Mouse (Mus musculus): ENCODE results near the gene Slc45a2. TPM values are rescaled to one million over a fixed set of nuclear protein-coding genes. Genes with fewer than 3 reads are reported as not detected.

The Slc45a2 gene
- 0.15 and 0.20 TPM in 2 replicates for polyA plus RNA-seq (2014; fragmentation: Nextera tagmentation; extraction: Ambion mirVana)

GRCm38 (mm10) chr15:11000421-11000820 is at the start of gene Slc45a2:
Gene Slc45a2, plus strand, starts transcription at chr15:11000721.
- no peak for DNase-seq (ENCODE audit: low spot score)

DNA sequence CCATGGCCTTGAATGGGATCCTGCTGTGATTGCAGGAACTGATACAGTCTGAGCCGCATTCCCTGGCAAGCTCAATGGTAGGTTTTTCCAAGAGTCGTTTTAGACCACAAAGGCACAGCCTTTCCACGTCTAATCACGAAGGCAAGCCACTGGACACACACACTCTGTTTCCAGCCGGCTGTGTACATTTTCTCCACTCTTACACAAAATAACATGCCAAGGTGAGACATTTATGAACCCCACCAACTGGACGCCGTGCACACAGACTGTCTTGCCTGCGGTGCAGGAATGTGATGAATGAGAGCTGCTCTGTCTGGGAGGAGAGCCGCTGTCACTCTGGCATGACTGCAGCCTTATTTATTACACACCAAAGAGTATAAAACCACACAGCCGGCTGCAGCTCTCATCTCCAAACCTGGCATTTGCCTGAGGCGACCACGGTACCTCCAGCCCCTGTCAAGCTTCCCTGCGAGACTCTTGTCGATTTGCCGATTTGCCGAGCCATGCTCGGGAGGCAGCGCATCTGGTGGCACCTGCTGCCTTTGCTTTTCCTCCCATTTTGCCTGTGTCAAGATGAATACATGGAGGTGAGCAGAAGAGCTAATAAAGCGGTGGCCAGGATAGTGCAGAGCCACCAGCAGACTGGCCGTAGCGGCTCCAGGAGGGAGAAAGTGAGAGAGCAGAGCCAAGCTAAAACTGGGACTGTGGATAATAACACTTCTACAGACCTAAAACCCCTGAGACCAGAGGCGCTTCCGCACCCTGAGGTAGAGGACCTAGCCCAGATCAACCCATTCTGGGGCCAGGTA is 48.4 kb upstream of the Slc45a2 start, which contains the start of gene C1qtnf3:
Gene C1qtnf3, plus strand, starts transcription at position 382 of the 809 bp plus-strand sequence.
- DNase-seq (ENCODE audit: low spot score) (no peak), ATAC-seq (replicated peaks; ENCODE audit: low FRiP score) (no peak)
- Histone ChIP-seq H3K4me1 (replicated peaks; ENCODE audit: control insufficient read depth, insufficient read depth, low read length) (no peaks in the 10 kb centered on the region), H3K4me2 (ENCODE audit: low read depth, low read length, severe bottlenecking) (no peak within 1 kb of the TSS), H3K4me3 (ENCODE audit: low read depth, low read length) (no peak within 1 kb of the TSS), H3K27me3 (ENCODE audit: control insufficient read depth, insufficient read depth, low read length) (no peaks in the 10 kb centered on the region), H3K9ac (ENCODE audit: low read length) (no peak within 1 kb of the TSS), H3K27ac (ENCODE audit: low read depth, low read length) (no peak within 1 kb of the TSS), H3K9me3 (ENCODE audit: control insufficient read depth, low read length) (no peaks in the 10 kb centered on the region), H3K36me3 (ENCODE audit: control insufficient read depth, insufficient read depth, low read length) (no peaks in the 10 kb centered on the region)
- WGBS = 85% methylated on average over 23 of the region's 23 CpGs

More at GRCm38 (mm10) chr15:11000421-11000820, at the start of gene Slc45a2:
- ATAC-seq (replicated peaks; ENCODE audit: low FRiP score) = no peak
- Histone ChIP-seq H3K36me3 (ENCODE audit: control insufficient read depth, insufficient read depth, low read length) (no peaks in the 10 kb centered on the region), H3K9ac (ENCODE audit: low read length) (no peak within 1 kb of the TSS), H3K27me3 (ENCODE audit: control insufficient read depth, insufficient read depth, low read length) (no peaks in the 10 kb centered on the region), H3K4me1 (replicated peaks; ENCODE audit: control insufficient read depth, insufficient read depth, low read length) (no peaks in the 10 kb centered on the region), H3K4me2 (ENCODE audit: low read depth, low read length, severe bottlenecking) (no peak within 1 kb of the TSS), H3K4me3 (ENCODE audit: low read depth, low read length) (no peak within 1 kb of the TSS), H3K27ac (ENCODE audit: low read depth, low read length) (no peak within 1 kb of the TSS), H3K9me3 (ENCODE audit: control insufficient read depth, low read length) (no peaks in the 10 kb centered on the region)
- WGBS = 52% methylated on average over 7 of the region's 7 CpGs

DNA sequence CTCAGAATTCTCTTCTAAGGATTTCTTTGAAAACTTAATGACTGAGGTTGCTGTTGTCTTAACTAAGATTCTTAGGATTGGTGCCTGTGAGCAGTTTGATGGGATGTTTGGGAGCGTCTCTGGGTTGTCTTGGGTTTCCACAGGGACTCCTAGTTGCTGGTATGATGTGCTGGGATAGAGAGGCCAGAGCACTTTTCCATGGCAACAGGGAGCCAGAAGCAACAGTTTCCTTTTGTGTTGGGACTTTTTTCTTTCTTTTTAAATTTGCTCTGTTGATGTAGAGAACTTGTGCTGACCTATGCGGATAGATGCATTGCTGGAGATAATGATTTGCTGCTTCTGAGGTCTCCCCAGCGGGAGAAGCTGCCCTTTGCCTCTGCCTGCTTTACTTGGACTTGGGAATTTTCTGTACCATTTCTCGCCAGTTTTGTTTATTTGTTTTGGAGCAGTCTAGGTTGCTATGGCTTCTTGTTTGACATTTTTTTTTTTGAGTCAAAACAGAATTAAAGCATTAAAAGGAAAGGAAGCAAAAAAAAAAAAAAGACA is 47.7 kb upstream of the Slc45a2 start:
- H3K36me3 ChIP-seq (ENCODE audit: control insufficient read depth, insufficient read depth, low read length) = no peaks in the 10 kb centered on the region
- H3K4me2 ChIP-seq (ENCODE audit: low read depth, low read length, severe bottlenecking) = no peak overlapping the region
- H3K4me1 ChIP-seq (replicated peaks; ENCODE audit: control insufficient read depth, insufficient read depth, low read length) = no peaks in the 10 kb centered on the region
- H3K4me3 ChIP-seq (ENCODE audit: low read depth, low read length) = no peak overlapping the region
- ATAC-seq (replicated peaks; ENCODE audit: low FRiP score) = no peak
- DNase-seq (ENCODE audit: low spot score) = no peak
- H3K9ac ChIP-seq (ENCODE audit: low read length) = no peak overlapping the region
- no peaks in the 10 kb centered on the region for H3K9me3 ChIP-seq (ENCODE audit: control insufficient read depth, low read length)
- no peak overlapping the region for H3K27ac ChIP-seq (ENCODE audit: low read depth, low read length)
- WGBS = 63% methylated on average over 4 of the region's 4 CpGs
- no peaks in the 10 kb centered on the region for H3K27me3 ChIP-seq (ENCODE audit: control insufficient read depth, insufficient read depth, low read length)

DNA sequence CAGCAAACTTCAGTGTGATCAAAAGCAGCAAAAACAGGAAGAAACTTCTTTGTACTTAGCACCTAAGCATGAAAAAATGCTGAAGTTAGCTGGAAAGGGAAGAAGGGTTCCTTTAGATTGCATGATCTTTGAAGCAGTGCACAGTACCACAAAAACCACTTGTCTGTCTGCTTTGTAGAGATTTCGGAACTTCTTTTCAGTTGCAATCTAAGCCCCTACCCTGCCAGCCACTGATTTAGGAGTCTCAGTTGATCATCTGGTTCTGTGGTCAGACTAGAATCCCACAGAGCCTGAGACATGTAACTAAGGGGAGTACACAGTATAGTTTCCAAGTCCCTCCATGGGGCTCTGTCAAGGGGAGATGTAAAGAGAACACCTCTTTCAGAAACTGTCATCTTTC is 47.1 kb upstream of the Slc45a2 start:
- no peaks in the 10 kb centered on the region for H3K27me3 ChIP-seq (ENCODE audit: control insufficient read depth, insufficient read depth, low read length)
- no peaks in the 10 kb centered on the region for H3K4me1 ChIP-seq (replicated peaks; ENCODE audit: control insufficient read depth, insufficient read depth, low read length)
- H3K9me3 ChIP-seq (ENCODE audit: control insufficient read depth, low read length) = no peaks in the 10 kb centered on the region
- no peak overlapping the region for H3K27ac ChIP-seq (ENCODE audit: low read depth, low read length)
- H3K4me3 ChIP-seq (ENCODE audit: low read depth, low read length) = no peak overlapping the region
- no peak overlapping the region for H3K4me2 ChIP-seq (ENCODE audit: low read depth, low read length, severe bottlenecking)
- H3K36me3 ChIP-seq (ENCODE audit: control insufficient read depth, insufficient read depth, low read length) = no peaks in the 10 kb centered on the region
- 84% methylated on average over 1 of the region's 1 CpGs for WGBS
- ATAC-seq (replicated peaks; ENCODE audit: low FRiP score) (no peak), DNase-seq (ENCODE audit: low spot score) (no peak)
- H3K9ac ChIP-seq (ENCODE audit: low read length) = no peak overlapping the region

DNA sequence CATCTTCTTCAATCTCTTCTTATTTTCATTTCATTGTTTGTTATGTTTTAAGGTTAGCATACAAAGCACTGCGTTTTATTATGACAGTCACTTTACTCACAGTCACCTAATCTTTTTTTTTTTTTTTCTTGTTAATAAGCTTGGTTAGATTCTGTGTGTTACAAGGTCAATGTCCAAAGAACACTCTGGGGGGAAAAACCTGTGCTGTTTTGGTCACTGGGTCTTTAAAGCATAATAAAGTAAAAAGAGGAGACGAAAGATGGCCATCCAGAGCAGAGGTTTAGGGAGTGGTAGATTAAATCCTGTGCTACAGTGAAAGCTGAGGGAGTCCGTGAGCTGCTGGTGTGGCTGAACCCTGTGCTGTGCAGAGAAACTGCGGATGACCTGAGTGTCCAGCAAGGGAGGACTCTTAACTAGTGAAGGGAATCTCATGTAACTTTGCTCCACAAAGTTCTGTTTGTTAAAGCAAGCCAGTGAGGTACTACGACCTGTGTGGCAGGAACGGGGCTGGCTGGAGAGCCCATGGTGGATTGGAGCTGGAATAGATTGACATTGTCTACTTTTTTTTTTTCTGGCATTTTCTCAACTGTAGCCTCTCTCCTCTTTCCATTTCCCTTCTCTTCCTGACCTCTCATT is 46.0 kb upstream of the Slc45a2 start:
- H3K4me2 ChIP-seq (ENCODE audit: low read depth, low read length, severe bottlenecking) = no peak overlapping the region
- no peaks in the 10 kb centered on the region for H3K27me3 ChIP-seq (ENCODE audit: control insufficient read depth, insufficient read depth, low read length)
- no peaks in the 10 kb centered on the region for H3K4me1 ChIP-seq (replicated peaks; ENCODE audit: control insufficient read depth, insufficient read depth, low read length)
- no peak overlapping the region for H3K9ac ChIP-seq (ENCODE audit: low read length)
- no peaks in the 10 kb centered on the region for H3K9me3 ChIP-seq (ENCODE audit: control insufficient read depth, low read length)
- 87% methylated on average over 6 of the region's 6 CpGs for WGBS
- no peaks in the 10 kb centered on the region for H3K36me3 ChIP-seq (ENCODE audit: control insufficient read depth, insufficient read depth, low read length)
- H3K27ac ChIP-seq (ENCODE audit: low read depth, low read length) = no peak overlapping the region
- ATAC-seq (replicated peaks; ENCODE audit: low FRiP score) = no peak
- no peak overlapping the region for H3K4me3 ChIP-seq (ENCODE audit: low read depth, low read length)
- no peak for DNase-seq (ENCODE audit: low spot score)

DNA sequence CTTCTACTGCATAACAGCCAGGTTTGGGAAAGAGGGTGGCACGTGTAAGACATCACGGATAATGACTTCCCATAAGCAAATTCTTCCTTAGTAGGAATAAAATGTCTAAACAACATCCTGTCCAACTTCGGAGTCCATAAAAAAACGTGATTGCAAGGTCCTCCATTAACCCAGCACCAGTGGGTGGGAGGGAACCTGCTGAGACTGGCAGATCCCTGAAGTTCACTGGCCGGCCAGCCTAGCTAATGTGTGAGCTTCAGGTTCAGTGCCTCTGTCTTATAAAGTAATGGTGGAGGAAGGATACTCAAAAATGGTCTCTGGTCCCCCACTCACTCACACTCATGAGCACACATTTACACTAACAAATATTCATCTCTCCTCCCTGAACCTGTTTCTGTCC is 45.4 kb upstream of the Slc45a2 start:
- H3K9ac ChIP-seq (ENCODE audit: low read length) = no peak overlapping the region
- no peak overlapping the region for H3K27ac ChIP-seq (ENCODE audit: low read depth, low read length)
- H3K27me3 ChIP-seq (ENCODE audit: control insufficient read depth, insufficient read depth, low read length) = no peaks in the 10 kb centered on the region
- no peak overlapping the region for H3K4me3 ChIP-seq (ENCODE audit: low read depth, low read length)
- no peaks in the 10 kb centered on the region for H3K4me1 ChIP-seq (replicated peaks; ENCODE audit: control insufficient read depth, insufficient read depth, low read length)
- H3K9me3 ChIP-seq (ENCODE audit: control insufficient read depth, low read length) = no peaks in the 10 kb centered on the region
- DNase-seq (ENCODE audit: low spot score) (no peak), ATAC-seq (replicated peaks; ENCODE audit: low FRiP score) (no peak)
- H3K36me3 ChIP-seq (ENCODE audit: control insufficient read depth, insufficient read depth, low read length) = no peaks in the 10 kb centered on the region
- 78% methylated on average over 5 of the region's 5 CpGs for WGBS
- no peak overlapping the region for H3K4me2 ChIP-seq (ENCODE audit: low read depth, low read length, severe bottlenecking)

DNA sequence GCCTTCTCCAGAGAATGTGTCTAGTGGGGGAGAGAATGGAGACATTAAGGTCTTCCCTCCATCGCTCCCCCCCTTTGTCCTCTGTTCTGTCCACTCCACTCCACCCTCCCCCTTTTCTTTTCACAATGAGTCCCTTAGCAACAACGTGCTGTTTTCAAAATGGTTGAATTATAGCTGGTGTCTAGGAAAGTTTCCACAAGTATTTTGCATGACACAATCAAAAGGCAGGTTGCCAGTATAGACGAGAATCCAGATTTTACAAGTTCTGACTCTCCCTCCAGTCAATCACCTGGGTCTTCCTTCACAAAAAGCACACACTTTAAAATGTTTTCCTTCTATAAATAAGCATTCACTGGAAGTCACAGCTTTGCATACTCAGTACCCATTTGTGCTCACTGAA is 43.8 kb upstream of the Slc45a2 start:
- Histone ChIP-seq H3K4me1 (replicated peaks; ENCODE audit: control insufficient read depth, insufficient read depth, low read length) (no peaks in the 10 kb centered on the region), H3K9me3 (ENCODE audit: control insufficient read depth, low read length) (no peaks in the 10 kb centered on the region), H3K27me3 (ENCODE audit: control insufficient read depth, insufficient read depth, low read length) (no peaks in the 10 kb centered on the region), H3K9ac (ENCODE audit: low read length) (no peak overlapping the region), H3K4me3 (ENCODE audit: low read depth, low read length) (no peak overlapping the region), H3K27ac (ENCODE audit: low read depth, low read length) (no peak overlapping the region), H3K4me2 (ENCODE audit: low read depth, low read length, severe bottlenecking) (no peak overlapping the region), H3K36me3 (ENCODE audit: control insufficient read depth, insufficient read depth, low read length) (no peaks in the 10 kb centered on the region)
- DNase-seq (ENCODE audit: low spot score) = no peak
- WGBS = 62% methylated on average over 3 of the region's 3 CpGs
- no peak for ATAC-seq (replicated peaks; ENCODE audit: low FRiP score)

GRCm38 (mm10) chr15:10959277-10960026 is 41.1 kb upstream of the Slc45a2 start:
- 89% methylated on average over 15 of the region's 15 CpGs for whole genome bisulfite sequencing
- Histone ChIP-seq H3K4me1 (replicated peaks; ENCODE audit: control insufficient read depth, insufficient read depth, low read length) (no peaks in the 10 kb centered on the region), H3K9ac (ENCODE audit: low read length) (no peak overlapping the region), H3K27me3 (ENCODE audit: control insufficient read depth, insufficient read depth, low read length) (no peaks in the 10 kb centered on the region), H3K27ac (ENCODE audit: low read depth, low read length) (no peak overlapping the region), H3K36me3 (ENCODE audit: control insufficient read depth, insufficient read depth, low read length) (no peaks in the 10 kb centered on the region), H3K9me3 (ENCODE audit: control insufficient read depth, low read length) (no peaks in the 10 kb centered on the region), H3K4me2 (ENCODE audit: low read depth, low read length, severe bottlenecking) (no peak overlapping the region), H3K4me3 (ENCODE audit: low read depth, low read length) (no peak overlapping the region)
- no peak for ATAC-seq (replicated peaks; ENCODE audit: low FRiP score)
- DNase-seq (ENCODE audit: low spot score) = no peak
